Mouse (Mus musculus) CD4-positive, CD25-positive, alpha-beta regulatory T cell, adult 4 months (primary cell): ENCODE data around the gene Specc1. TPM values are rescaled to one million over a fixed set of nuclear protein-coding genes. Genes with fewer than 3 reads are reported as not detected.
"Not testable (repeated sequence)": the region's sequence is repeated elsewhere in the genome, so short reads cannot be mapped to it uniquely, and the experiment has no call there.

ENCODE experiments used
- ATAC-seq: one replicate; pipeline ENCODE4 v1.8.0; 2017
- polyA plus RNA-seq, 2 experiments: library from polyadenylated mRNA; unstranded; fragments of 100-300 nt; shearing (Covaris generic); gene quantifications; one replicate each; pipeline ENCODE4 v1.2.1; 2017

Gene Specc1
- 1 to 10 TPM; 2.9 to 3.5 TPM for polyA plus RNA-seq

DNA sequence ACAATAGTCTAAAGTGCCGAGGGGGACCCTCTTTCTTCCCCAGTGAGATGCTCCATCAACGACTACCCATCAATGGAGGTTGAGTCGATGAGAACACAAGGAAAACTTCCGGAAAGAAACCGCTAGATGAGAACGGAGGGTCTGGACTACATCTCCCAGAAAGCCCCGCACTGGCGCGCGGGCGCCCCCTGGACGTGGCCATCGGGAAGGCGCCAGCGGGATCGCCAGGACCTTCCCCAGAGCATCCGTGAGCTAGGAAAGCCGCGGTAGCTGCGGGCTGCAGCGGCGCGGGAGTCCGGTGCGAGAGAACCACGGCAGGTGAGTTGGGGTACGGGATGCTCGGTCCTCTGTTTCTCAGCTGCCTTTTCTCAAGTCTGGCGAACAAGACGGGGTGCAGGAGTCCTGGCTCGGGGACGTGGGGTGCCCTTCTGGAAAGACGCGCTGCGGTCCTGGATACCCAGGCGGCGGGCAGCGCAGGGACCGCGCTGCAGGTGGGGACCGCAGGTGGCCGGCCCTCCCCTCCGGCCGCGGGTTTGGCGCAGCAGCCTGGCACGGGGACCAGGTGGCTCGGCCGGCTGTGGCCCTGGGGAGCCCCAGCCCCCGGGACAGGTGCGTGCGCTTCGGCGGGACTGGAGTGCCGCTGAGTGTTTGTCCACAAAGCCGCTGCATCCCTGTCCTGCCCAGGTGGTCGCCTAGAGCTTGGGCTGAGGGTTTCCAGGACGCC, at the start of gene Specc1:
Gene Specc1, plus strand, starts transcription at position 192 of the 724 bp plus-strand sequence.
- peak; percentile 99 for ATAC-seq

DNA sequence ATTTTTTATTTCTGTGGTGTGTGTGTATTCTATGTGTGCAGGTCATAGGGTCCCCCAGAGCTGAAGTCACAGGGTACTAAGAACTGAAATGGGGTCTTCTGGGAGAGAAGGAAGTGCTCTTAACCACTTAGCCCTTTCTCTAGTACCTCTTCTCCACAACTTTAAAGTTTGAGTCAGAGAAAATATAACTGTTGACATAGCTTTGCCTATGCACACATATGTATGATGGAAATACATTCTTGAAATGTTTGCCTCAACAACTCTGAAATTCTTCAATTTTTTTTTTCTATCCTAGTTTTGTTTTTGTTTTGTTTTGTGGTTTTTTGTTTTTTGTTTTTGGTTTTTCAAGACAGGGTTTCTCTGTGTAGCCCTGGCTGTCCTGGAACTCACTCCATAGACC, 48.2 kb upstream of the Specc1 start:
- no peak for ATAC-seq

DNA sequence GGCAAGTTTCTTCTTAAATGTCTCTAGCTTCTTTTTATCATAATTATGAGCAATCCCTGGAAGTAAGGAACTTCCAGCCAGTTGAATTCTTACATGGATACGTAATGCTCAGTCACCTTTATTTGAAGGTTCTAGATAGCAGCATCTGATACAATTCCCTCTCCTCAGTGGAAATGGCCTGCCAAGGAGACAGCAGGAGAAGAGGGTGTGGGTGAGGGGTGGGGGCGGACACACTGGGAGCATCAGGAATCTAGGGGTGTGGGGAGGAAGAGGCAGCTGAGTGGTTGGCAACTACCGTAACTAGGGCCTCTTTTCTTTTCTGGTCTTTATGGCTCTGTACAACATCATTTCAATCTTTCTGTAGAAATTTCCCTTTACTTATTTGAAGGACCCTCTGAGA, 36.9 kb upstream of the Specc1 start:
- no peak for ATAC-seq

DNA sequence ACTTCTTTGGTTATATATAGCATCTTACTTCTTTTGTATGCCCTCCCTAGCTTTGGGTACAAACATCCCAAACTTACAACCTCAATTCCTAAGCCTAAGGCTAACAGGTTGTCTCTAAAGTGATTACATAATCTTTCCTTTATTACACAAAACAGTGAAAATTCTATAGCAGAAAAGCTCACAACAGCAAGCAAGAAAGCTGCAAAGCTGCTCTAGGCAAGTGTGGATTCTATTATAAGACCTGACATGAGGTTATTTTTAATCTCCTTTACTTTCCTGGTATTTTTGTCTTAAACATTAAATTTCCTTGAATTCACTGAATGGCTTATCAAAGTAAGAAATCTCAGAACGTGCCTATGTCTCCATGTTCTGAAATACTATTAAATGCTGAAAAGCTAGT, 33.3 kb upstream of the Specc1 start:
- no peak for ATAC-seq

- ATAC-seq: peak; percentile 7
Observed at GRCm38 (mm10) chr11:61929323-61930097, 27.1 kb upstream of the Specc1 start.

DNA sequence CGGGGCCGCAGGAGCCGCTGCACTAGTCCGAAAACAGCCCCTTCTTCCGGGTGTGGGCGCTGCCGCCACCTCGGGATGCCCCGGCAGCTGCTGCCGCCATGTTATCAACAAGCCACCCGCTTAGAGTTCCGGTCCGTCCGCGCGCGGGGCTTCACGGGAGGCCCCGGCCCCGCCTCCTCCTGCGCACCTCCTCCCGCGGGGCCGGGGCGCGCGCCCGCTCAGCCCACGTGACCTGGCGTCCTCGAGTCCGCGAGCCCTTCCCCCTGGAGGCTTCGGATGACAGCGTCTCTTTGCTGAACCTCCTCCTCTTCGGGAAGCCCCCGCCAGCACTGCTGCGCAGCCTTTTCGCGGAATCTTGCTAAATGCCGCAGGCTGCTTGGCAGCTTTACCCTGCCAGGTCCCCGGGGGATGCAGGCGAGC, 26.5 kb upstream of the Specc1 start, which contains the start of gene Akap10:
Gene Akap10, minus strand, starts transcription at position 155 of the 420 bp plus-strand sequence.
- ATAC-seq: peak; percentile 92

DNA sequence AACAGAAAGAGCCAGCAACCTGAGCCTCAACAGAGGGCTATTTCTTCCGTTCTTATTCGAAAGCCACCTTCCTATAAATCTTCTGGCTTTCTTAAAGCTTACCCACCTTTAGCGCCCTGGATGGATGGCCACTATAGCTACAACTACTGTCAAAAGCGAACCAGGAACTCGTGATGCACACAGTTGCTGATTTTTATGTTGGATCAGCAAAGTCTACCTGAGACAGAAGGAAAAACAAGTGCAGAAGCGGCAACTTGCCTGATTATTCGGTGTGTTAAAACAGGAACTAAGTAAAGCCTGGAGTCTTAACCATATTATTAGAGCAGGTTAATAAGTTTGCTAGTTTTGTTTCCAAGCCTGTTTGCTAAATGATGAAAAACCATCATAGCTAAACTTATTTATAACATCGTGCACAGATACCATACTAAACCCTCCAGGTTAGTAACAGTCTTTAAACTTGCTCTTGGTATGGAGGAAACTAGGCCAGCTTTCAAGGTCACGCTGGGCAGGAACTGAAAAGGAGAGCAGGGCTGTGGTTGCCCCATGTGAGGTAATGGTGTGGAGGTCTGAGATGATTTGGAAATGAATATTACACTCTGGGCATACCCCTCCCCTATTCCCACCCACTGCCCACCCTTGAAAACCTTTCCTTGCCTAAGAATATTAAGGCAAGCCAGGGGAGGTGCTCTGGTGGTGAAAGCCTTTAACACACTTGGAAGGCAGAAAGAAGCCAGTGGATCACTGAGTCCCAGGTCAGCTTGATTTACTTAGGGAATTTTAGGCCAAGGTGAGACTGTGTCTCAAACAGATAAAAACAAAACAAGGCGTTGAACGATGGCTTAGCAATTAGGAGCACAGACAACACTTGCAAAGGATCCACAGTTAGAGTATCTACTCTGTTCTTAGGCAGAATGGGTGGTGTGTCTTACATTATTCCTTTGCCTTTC, 25.6 kb upstream of the Specc1 start:
- ATAC-seq: peak; percentile 12

- ATAC-seq: no peak
Observed at GRCm38 (mm10) chr11:61937761-61938160, 18.8 kb upstream of the Specc1 start.

GRCm38 (mm10) chr11:61942903-61943302, 13.7 kb upstream of the Specc1 start:
- ATAC-seq: no peak

DNA sequence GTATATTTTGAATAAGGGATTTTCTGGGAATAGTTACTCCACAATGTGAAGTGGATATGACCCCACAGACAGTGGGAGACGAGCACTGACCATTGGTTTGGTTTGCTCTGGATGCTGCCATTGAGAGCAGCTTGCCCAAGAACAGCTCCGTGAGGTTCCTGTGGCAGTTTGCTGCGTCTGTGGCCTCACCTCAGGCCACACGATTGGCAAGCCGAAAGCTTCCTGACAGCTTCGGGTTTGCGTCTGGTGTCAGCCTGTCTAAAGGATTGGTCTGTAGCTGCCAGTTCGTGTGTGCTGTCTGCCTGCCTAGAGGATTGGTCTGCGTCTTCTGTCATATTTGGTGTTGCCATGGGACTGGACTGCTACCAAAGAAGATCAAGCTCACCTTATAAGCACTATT, 12.1 kb upstream of the Specc1 start:
- ATAC-seq: no peak

- ATAC-seq: no peak
Observed at GRCm38 (mm10) chr11:61946608-61947007, 10.0 kb upstream of the Specc1 start.

DNA sequence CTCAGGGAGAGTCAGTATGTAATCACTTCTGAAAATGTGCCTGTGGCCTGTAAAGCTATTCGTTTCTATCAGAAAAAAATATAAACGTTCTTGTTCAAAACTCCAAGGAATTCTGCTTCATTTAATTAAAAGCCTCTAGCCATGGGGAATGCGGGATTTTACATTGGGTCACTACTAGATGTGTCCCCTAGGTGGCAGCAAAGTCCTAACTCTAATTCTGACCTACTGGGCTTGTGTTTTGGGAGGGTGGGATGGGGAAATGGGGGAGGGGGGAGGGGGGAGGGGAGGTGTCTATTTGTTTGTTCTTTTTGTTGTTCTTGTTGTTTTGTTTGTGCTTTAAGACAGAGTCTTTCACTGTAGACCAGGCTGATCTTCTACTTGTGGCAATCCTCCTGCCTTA, 7.2 kb upstream of the Specc1 start:
- ATAC-seq: no peak

GRCm38 (mm10) chr11:61950632-61951031, 5.9 kb upstream of the Specc1 start:
- peak; percentile 77 for ATAC-seq

GRCm38 (mm10) chr11:61955136-61955535, 1.4 kb upstream of the Specc1 start:
- ATAC-seq: no peak

GRCm38 (mm10) chr11:61955951-61956350, 612 bp upstream of the Specc1 start:
- ATAC-seq: no peak

- ATAC-seq: peak; percentile 33
Observed at GRCm38 (mm10) chr11:61957296-61957813, 792 bp downstream of the Specc1 start.

- ATAC-seq: not testable (repeated sequence)
Observed at GRCm38 (mm10) chr11:61958706-61959105, 2.1 kb downstream of the Specc1 start.

- no peak for ATAC-seq
Observed at GRCm38 (mm10) chr11:61960096-61960495, 3.5 kb downstream of the Specc1 start.

- ATAC-seq: no peak
Observed at GRCm38 (mm10) chr11:61962684-61963083, 6.1 kb downstream of the Specc1 start.

DNA sequence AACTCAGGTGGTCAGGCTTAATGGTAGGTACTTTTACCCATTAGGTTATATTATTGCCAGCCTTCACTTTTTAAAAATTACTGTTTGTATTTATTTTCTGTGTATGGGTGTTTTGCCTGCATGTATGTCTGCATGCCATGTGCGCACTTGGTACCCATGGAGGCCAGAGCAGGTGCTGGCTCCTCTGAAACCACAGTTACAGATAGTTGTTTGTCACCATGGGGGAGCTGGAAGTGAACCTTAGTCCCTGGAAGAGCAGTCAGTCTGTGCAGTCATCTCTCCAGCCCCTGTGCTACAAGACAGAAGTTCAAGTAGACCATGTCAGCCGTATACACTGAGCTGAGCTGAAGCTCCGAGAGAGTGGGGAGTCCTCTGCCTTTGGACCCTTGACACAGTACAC, 6.6 kb downstream of the Specc1 start:
- no peak for ATAC-seq

GRCm38 (mm10) chr11:61964611-61965010, 8.0 kb downstream of the Specc1 start:
- ATAC-seq: no peak

DNA sequence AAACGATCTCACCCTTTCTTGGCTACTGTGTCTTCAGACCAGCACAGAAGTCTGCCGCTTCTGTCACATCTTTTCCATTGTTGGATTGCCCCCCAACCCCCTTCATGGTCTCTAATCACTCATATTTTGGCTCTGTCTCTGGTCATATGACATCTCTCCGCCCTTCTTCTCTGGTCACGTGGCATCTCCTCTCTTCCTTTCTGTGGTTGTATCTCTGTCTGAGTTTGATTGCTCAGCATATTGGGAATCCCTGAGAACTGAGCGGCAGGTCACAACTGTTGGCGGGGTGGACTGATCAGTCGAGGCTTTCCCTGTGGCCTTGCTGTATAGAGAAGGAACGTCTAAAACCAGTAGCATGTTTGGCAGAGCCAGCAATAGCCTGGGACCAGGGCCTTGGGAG, 10.5 kb downstream of the Specc1 start:
- ATAC-seq: no peak

DNA sequence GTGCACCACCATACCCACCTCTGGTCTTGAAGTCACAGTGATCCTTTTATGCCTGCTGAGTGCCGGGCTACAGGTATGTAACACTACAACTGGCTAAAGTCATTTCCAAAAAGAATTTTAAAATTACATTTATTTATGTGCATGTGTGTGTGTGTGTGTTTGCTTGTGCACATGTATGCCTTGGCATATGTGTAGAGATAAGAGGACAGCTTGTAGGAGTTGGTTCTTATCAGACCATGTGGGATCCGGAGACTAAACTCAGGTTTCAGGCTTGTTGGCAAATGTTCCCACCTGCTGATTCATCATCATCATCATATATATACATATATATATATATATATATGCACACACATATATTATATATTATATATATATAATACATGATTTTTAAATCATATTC, 12.3 kb downstream of the Specc1 start:
- no peak for ATAC-seq
